ENCODE assay signal across 11 mouse cellular contexts in genomic region chr16:6448250-6448649, GRCm38 (mm10).
DNase-seq lines count a peak whose midpoint lies in the region; ATAC-seq lines count a peak whose summit lies in the region.
"Had no signal": no experiment of that assay in that cellular context is flagged by ENCODE, and none has a peak within 500 bp of the region (broad histone marks: within the 10 kb centered on the region; RNA-seq: fewer than 3 reads in every experiment).

No protein-coding gene starts in this region.

- H3K9ac ChIP-seq in embryonic facial prominence, embryonic 12.5 days, result no peak overlapping the region
- H3K9ac ChIP-seq: limb, embryonic 15.5 days had no signal

- H3K4me3 ChIP-seq in embryonic facial prominence, embryonic 12.5 days, result no peak overlapping the region
- H3K4me3 ChIP-seq: erythroblast, embryonic 14.5 days; limb, embryonic 15.5 days; megakaryocyte, embryonic 14.5 days had no signal

- intact Hi-C loops in left cerebral cortex, postnatal 4 days (cut with DNase I), result no loop called here
- intact Hi-C loops in left cerebral cortex, postnatal 25 days (cut with DNase I), result no loop called here

- no peak overlapping the region for H3K27ac ChIP-seq in embryonic facial prominence, embryonic 12.5 days
- H3K27ac ChIP-seq: limb, embryonic 15.5 days had no signal

- no peak for DNase-seq in frontal cortex, postnatal 14 days (ENCODE audit: low spot score in 2 of 2)
- DNase-seq in left cerebral cortex, adult 11 months (ENCODE audit: low spot score), result peak; percentile 12
- DNase-seq in left cerebral cortex, postnatal 4 days, result no peak
- DNase-seq in left cerebral cortex, postnatal 25 days (ENCODE audit: low spot score in 2 of 2), result peak; percentile 27 to 60
- no peak for DNase-seq in urinary bladder, postnatal 14 days (ENCODE audit: low spot score)
- DNase-seq in cerebellum, adult 9-10 months, result no peak

- no peaks in the 10 kb centered on the region for H3K27me3 ChIP-seq in embryonic facial prominence, embryonic 12.5 days
- H3K27me3 ChIP-seq: limb, embryonic 15.5 days; megakaryocyte, embryonic 14.5 days had no signal

- no peaks in the 10 kb centered on the region for H3K9me3 ChIP-seq in embryonic facial prominence, embryonic 12.5 days
- H3K9me3 ChIP-seq: limb, embryonic 15.5 days; megakaryocyte, embryonic 14.5 days had no signal

- peaks cover 4% of the 10 kb centered on the region for H3K4me1 ChIP-seq in embryonic facial prominence, embryonic 12.5 days
- H3K4me1 ChIP-seq: limb, embryonic 15.5 days; megakaryocyte, embryonic 14.5 days had no signal

- no peaks in the 10 kb centered on the region for H3K36me3 ChIP-seq in embryonic facial prominence, embryonic 12.5 days
- H3K36me3 ChIP-seq: limb, embryonic 15.5 days had no signal

- 20% methylated on average over 5 of the region's 5 CpGs for WGBS in embryonic facial prominence, embryonic 12.5 days

- ATAC-seq in frontal cortex, adult (ENCODE audit: low TSS enrichment), result peak; percentile 53
- no peak for ATAC-seq in embryonic facial prominence, embryonic 12.5 days (ENCODE audit: insufficient number of reproducible peaks, insufficient read depth, low FRiP score, low TSS enrichment)

- H3K4me2 ChIP-seq in embryonic facial prominence, embryonic 12.5 days (replicated peaks), result peak overlapping the region; percentile 37
- H3K4me2 ChIP-seq: limb, embryonic 15.5 days had no signal

Comparison
In these comparisons a context has a peak if more than half of its experiments do, and no peak if none do; other contexts are left out.
1. DNase-seq: peak in left cerebral cortex, adult 11 months (single experiment) and left cerebral cortex, postnatal 25 days (2 of 2); none in frontal cortex, postnatal 14 days (0 of 2), left cerebral cortex, postnatal 4 days (single experiment), urinary bladder, postnatal 14 days (single experiment) and cerebellum, adult 9-10 months (single experiment).